Mouse (Mus musculus) CH12.LX (cell line): Measurements from ENCODE around the gene Lzts3. TPM values are rescaled to one million over a fixed set of nuclear protein-coding genes. Genes with fewer than 3 reads are reported as not detected.
A peak's percentile ranks its signal among the peaks of the same experiment; 100 is the strongest.

Experiments used
- DNase-seq: peaks from one replicate; pipeline ENCODE4 v3.0.0-alpha.2; 2013; ENCODE audit errors: extremely low read depth
- H3K27ac ChIP-seq: 2 replicates; pipeline ENCODE4 v1.5.1; 2012; ENCODE audit warnings: low read depth, mild to moderate bottlenecking, control low read depth, moderate library complexity; ENCODE audit not compliant: insufficient read depth
- H3K27me3 ChIP-seq: replicated peaks from 2 replicates; pipeline ENCODE3; 2012; ENCODE audit warnings: inconsistent platforms
- H3K36me3 ChIP-seq, 2 experiments: replicated peaks in 1 of 2; 2 replicates each; pipeline versions ENCODE3 to v1.6.1; 2012; ENCODE audit warnings: inconsistent platforms in 1 of 2, low read length in 1 of 2, mild to moderate bottlenecking in 1 of 2, mixed read lengths in 1 of 2, moderate library complexity in 1 of 2; ENCODE audit not compliant: control insufficient read depth in 1 of 2, insufficient read depth in 1 of 2
- H3K4me1 ChIP-seq, 2 experiments: 2 replicates each; pipeline ENCODE4 v1.6.1; 2012; ENCODE audit warnings: inconsistent platforms in 1 of 2, moderate library complexity in 1 of 2; ENCODE audit not compliant: insufficient read depth in 2 of 2, control insufficient read depth in 1 of 2
- H3K4me2 ChIP-seq: 2 replicates; pipeline ENCODE4 v1.6.1; 2012; ENCODE audit warnings: low read depth, mild to moderate bottlenecking, control low read depth; ENCODE audit not compliant: poor library complexity, insufficient read depth, severe bottlenecking
- H3K4me3 ChIP-seq, 3 experiments: fragments of 150-350 bp in 1 of 3; sonication (generic) in 1 of 3; replicated peaks in 1 of 3; 2 replicates each; pipeline versions ENCODE3 to v1.5.1; 2011 to 2012; ENCODE audit warnings: low read depth in 2 of 3, low read length in 2 of 3, mild to moderate bottlenecking in 2 of 3, moderate library complexity in 2 of 3, control low read depth in 1 of 3, improper control_type of control experiment in 1 of 3, inconsistent platforms in 1 of 3, mixed read lengths in 1 of 3; ENCODE audit not compliant: poor library complexity in 1 of 3
- H3K79me2 ChIP-seq: replicated peaks from 2 replicates; pipeline ENCODE4 v1.6.1; 2012; ENCODE audit warnings: mild to moderate bottlenecking, moderate library complexity; ENCODE audit not compliant: control insufficient read depth, poor library complexity, insufficient read depth, severe bottlenecking; ENCODE audit errors: extremely low read depth
- H3K9ac ChIP-seq: 2 replicates; pipeline ENCODE4 v1.6.1; 2012; ENCODE audit warnings: low read depth, mild to moderate bottlenecking, control low read depth, moderate library complexity; ENCODE audit not compliant: insufficient read depth
- H3K9me3 ChIP-seq: replicated peaks from 2 replicates; pipeline ENCODE3; 2012; ENCODE audit warnings: low read length, inconsistent platforms, mixed read lengths
- CHD1 ChIP-seq: IDR thresholded peaks from 2 replicates; pipeline ENCODE4 v1.6.1; 2012; ENCODE audit warnings: low read depth, low read length, improper control_type of control experiment, inconsistent platforms
- CTCF ChIP-seq, 2 experiments: IDR thresholded peaks in 1 of 2; conservative IDR thresholded peaks in 1 of 2; 2 replicates each; pipeline ENCODE4 v1.5.1; 2011 to 2012; ENCODE audit warnings: low read depth in 2 of 2, low read length in 2 of 2, improper control_type of control experiment in 1 of 2, inconsistent platforms in 1 of 2, mild to moderate bottlenecking in 1 of 2, moderate library complexity in 1 of 2
- ELF1 ChIP-seq: IDR thresholded peaks from 2 replicates; pipeline ENCODE4 v1.6.1; 2014; ENCODE audit warnings: low read depth, mild to moderate bottlenecking, inconsistent platforms, low read length, improper control_type of control experiment
- MAZ ChIP-seq: IDR thresholded peaks from 2 replicates; pipeline ENCODE4 v1.6.1; 2012; ENCODE audit warnings: low read depth, mild to moderate bottlenecking, inconsistent platforms, low read length, improper control_type of control experiment, moderate library complexity
- RAD21 ChIP-seq: IDR thresholded peaks from 2 replicates; pipeline ENCODE4 v1.6.1; 2011; ENCODE audit warnings: low read depth, mild to moderate bottlenecking, low read length, improper control_type of control experiment, moderate library complexity
- SMC3 ChIP-seq: IDR thresholded peaks from 2 replicates; pipeline ENCODE4 v1.6.1; 2011; ENCODE audit warnings: low read depth, low read length, improper control_type of control experiment
- USF2 ChIP-seq: conservative IDR thresholded peaks from 2 replicates; pipeline ENCODE4 v1.6.1; 2011; ENCODE audit warnings: low read depth, low read length, improper control_type of control experiment
- dilution Hi-C: fragments of 300-500 bp; cut with MboI; formaldehyde crosslinking; loops from 2 replicates; pipeline ENCODE4 v1.14.3; 2020; ENCODE audit warnings: low sequenced_read_pairs; ENCODE audit not compliant: extremely low pct_unique_long_range_greater_than_20kb, extremely low pct_ligation_motif_present
- in situ Hi-C: fragments of 300-500 bp; cut with MboI; formaldehyde crosslinking; loops from 3 replicates; pipeline ENCODE4 v1.14.3; 2019; ENCODE audit warnings: low sequenced_read_pairs, low pct_ligation_motif_present, low pct_unique_long_range_greater_than_20kb, mixed read lengths
- polyA plus RNA-seq: library from polyadenylated mRNA; unstranded; fragments of >175 nt; gene quantifications from 2 replicates; pipeline ENCODE4 v1.2.1, GENCODE M21; 2012; ENCODE audit warnings: low read depth; ENCODE audit not compliant: insufficient read length
- total RNA-seq, 2 experiments: library from RNA; depleted of rRNA; stranded (reverse); fragments of 300-350 nt in 1 of 2; fragments of >200 nt in 1 of 2; gene quantifications; 2 replicates each; pipeline ENCODE4 v1.2.3; 2012 to 2014

Gene Lzts3
- total and polyA plus RNA-seq, 3 experiments: 1.5 to 4.2 (median 3.9) TPM

GRCm38 (mm10) chr2:130613091-130613490 lies 29.5 kb downstream of the Lzts3 start:
- H3K9ac ChIP-seq: no peak overlapping the region
- H3K79me2 ChIP-seq: peaks cover 5% of the 10 kb centered on the region; the same call in 1 of the 2 replicates
- H3K27ac ChIP-seq: no peak overlapping the region
- TF ChIP-seq USF2 (no peak), CTCF (conservative IDR thresholded peaks at IDR 0.05 in 1 of 2, IDR thresholded peaks at IDR 0.05 in 1 of 2; ENCODE audit: low read depth in 2 of 2, low read length in 2 of 2) (peak in 1 of 2 experiments; percentile 62; a peak in 2 of 4 replicates), RAD21 (peak; percentile 48), SMC3 (peak; percentile 48)
- H3K9me3 ChIP-seq: no peaks in the 10 kb centered on the region
- in situ Hi-C loops (no loop called here), dilution Hi-C loops (no loop called here)
- peaks cover 26 to 80% of the 10 kb centered on the region in 2 experiments for H3K36me3 ChIP-seq
- H3K27me3 ChIP-seq: no peaks in the 10 kb centered on the region
- no peak overlapping the region for H3K4me3 ChIP-seq
- no peak overlapping the region for H3K4me2 ChIP-seq
- peak; percentile 23 for DNase-seq
- H3K4me1 ChIP-seq: no peaks in the 10 kb centered on the region

- dilution Hi-C loops: no loop called here
- in situ Hi-C loops: no loop called here
These were observed 40.4 kb downstream of the Lzts3 start for GRCm38 (mm10) chr2:130602195-130602594.

GRCm38 (mm10) chr2:130598399-130598798 lies 44.2 kb downstream of the Lzts3 start:
- in situ Hi-C loops (loop anchor here (10.0 kb wide), 1 partner anchor 166 kb away; no protein-coding TSS in a partner anchor), dilution Hi-C loops (no loop called here)
- Histone ChIP-seq H3K4me2 (no peak overlapping the region), H3K36me3 (peaks cover 63 to 84% of the 10 kb centered on the region in 2 experiments), H3K9me3 (no peaks in the 10 kb centered on the region), H3K79me2 (no peaks in the 10 kb centered on the region), H3K27ac (no peak overlapping the region), H3K4me1 (no peaks in the 10 kb centered on the region), H3K27me3 (no peaks in the 10 kb centered on the region), H3K4me3 (no peak overlapping the region), H3K9ac (no peak overlapping the region)
- no peak for DNase-seq
- no peak for TF ChIP-seq MAZ

More at GRCm38 (mm10) chr2:130602195-130602594, 40.4 kb downstream of the Lzts3 start:
- H3K27ac ChIP-seq: no peak overlapping the region
- TF ChIP-seq CTCF (conservative IDR thresholded peaks at IDR 0.05 in 1 of 2, IDR thresholded peaks at IDR 0.05 in 1 of 2; ENCODE audit: low read depth in 2 of 2, low read length in 2 of 2): no peak
- no peak for TF ChIP-seq ELF1
- no peak for TF ChIP-seq CHD1
- TF ChIP-seq, all 38 proteins: peak for 0
- Histone ChIP-seq H3K4me2 (no peak overlapping the region), H3K79me2 (no peaks in the 10 kb centered on the region), H3K36me3 (peaks cover 44 to 81% of the 10 kb centered on the region in 2 experiments), H3K4me1 (peaks cover 0 to 4% of the 10 kb centered on the region in 2 experiments; a peak in 1 of 4 replicates), H3K27me3 (no peaks in the 10 kb centered on the region), H3K4me3 (no peak overlapping the region), H3K9me3 (no peaks in the 10 kb centered on the region), H3K9ac (no peak overlapping the region)
- no peak for DNase-seq
